In genomic region chrX:77009336-77009735, GRCm38 (mm10) we compare ENCODE assay signal across 21 mouse cellular contexts.
A peak's percentile ranks its signal among the peaks of the same experiment; 100 is the strongest.
DNase-seq lines count a peak whose midpoint lies in the region; ATAC-seq and TF ChIP-seq lines count a peak whose summit lies in the region.
"Had no signal": no experiment of that assay in that cellular context is flagged by ENCODE, and none has a peak within 500 bp of the region (broad histone marks: within the 10 kb centered on the region; RNA-seq: fewer than 3 reads in every experiment).

No protein-coding gene starts in this region.

- no peak overlapping the region for H3K27ac ChIP-seq in hindbrain, embryonic 11.5 days (ENCODE audit: low read depth, low read length)
- no peak overlapping the region for H3K27ac ChIP-seq in hindbrain, embryonic 12.5 days
- H3K27ac ChIP-seq in midbrain, embryonic 15.5 days = no peak overlapping the region
- H3K27ac ChIP-seq in midbrain, embryonic 16.5 days (ENCODE audit: low read length) = no peak overlapping the region; the same call in 1 of the 2 replicates
- no peak overlapping the region for H3K27ac ChIP-seq in ES-Bruce4 (ENCODE audit: insufficient read depth, low read length)
- H3K27ac ChIP-seq in embryonic facial prominence, embryonic 14.5 days (replicated peaks; ENCODE audit: low read depth, low read length) = no peak overlapping the region
- H3K27ac ChIP-seq: heart, embryonic 15.5 days; liver, embryonic 14.5 days; macrophage; neural tube, embryonic 13.5 days; stomach, embryonic 15.5 days had no signal

- no peaks in the 10 kb centered on the region for H3K4me1 ChIP-seq in hindbrain, embryonic 11.5 days (replicated peaks; ENCODE audit: control insufficient read depth, insufficient read depth, low read length)
- H3K4me1 ChIP-seq in hindbrain, embryonic 12.5 days = no peaks in the 10 kb centered on the region
- no peaks in the 10 kb centered on the region for H3K4me1 ChIP-seq in midbrain, embryonic 15.5 days
- H3K4me1 ChIP-seq in midbrain, embryonic 16.5 days (ENCODE audit: control insufficient read depth, insufficient read depth, low read length) = no peaks in the 10 kb centered on the region
- H3K4me1 ChIP-seq in ES-Bruce4 (ENCODE audit: control insufficient read depth, insufficient read depth, low read length) = no peaks in the 10 kb centered on the region
- H3K4me1 ChIP-seq in embryonic facial prominence, embryonic 14.5 days (ENCODE audit: control insufficient read depth, insufficient read depth, low read length) = no peaks in the 10 kb centered on the region
- H3K4me1 ChIP-seq: heart, embryonic 15.5 days; neural tube, embryonic 13.5 days; stomach, embryonic 15.5 days had no signal

- no peak for ATAC-seq in hindbrain, embryonic 11.5 days (ENCODE audit: low FRiP score)
- no peak for ATAC-seq in hindbrain, embryonic 12.5 days (ENCODE audit: low FRiP score)
- ATAC-seq in midbrain, embryonic 15.5 days (replicated peaks) = peak; percentile 63; the same call in 1 of the 2 replicates
- no peak for ATAC-seq in midbrain, embryonic 16.5 days
- no peak for ATAC-seq in embryonic facial prominence, embryonic 14.5 days (ENCODE audit: low read depth)
- ATAC-seq: intestine, embryonic 16.5 days had no signal

- 0 out of 2 replicates have a peak, but pooled peaks have one; percentile 14 for TF ChIP-seq EP300 in ES-Bruce4 (IDR thresholded peaks at IDR 0.05; ENCODE audit: insufficient read depth, low read depth, low read length)

- no peak overlapping the region for H3K4me3 ChIP-seq in hindbrain, embryonic 11.5 days (ENCODE audit: low read depth, low read length)
- H3K4me3 ChIP-seq in hindbrain, embryonic 12.5 days = no peak overlapping the region
- no peak overlapping the region for H3K4me3 ChIP-seq in midbrain, embryonic 15.5 days
- no peak overlapping the region for H3K4me3 ChIP-seq in midbrain, embryonic 16.5 days (ENCODE audit: low read depth, low read length)
- no peak overlapping the region for H3K4me3 ChIP-seq in ES-Bruce4 (ENCODE audit: low read depth, low read length)
- H3K4me3 ChIP-seq in embryonic facial prominence, embryonic 14.5 days (ENCODE audit: low read depth, low read length) = no peak overlapping the region
- H3K4me3 ChIP-seq: heart, embryonic 15.5 days; neural tube, embryonic 13.5 days; stomach, embryonic 15.5 days had no signal

- H3K9ac ChIP-seq in hindbrain, embryonic 11.5 days (ENCODE audit: low read depth, low read length) = no peak overlapping the region
- H3K9ac ChIP-seq in hindbrain, embryonic 12.5 days = no peak overlapping the region
- H3K9ac ChIP-seq in midbrain, embryonic 15.5 days = no peak overlapping the region
- H3K9ac ChIP-seq in midbrain, embryonic 16.5 days (ENCODE audit: low read depth, low read length) = no peak overlapping the region
- no peak overlapping the region for H3K9ac ChIP-seq in ES-Bruce4 (ENCODE audit: low read depth, poor library complexity, severe bottlenecking)
- H3K9ac ChIP-seq in embryonic facial prominence, embryonic 14.5 days (ENCODE audit: low read depth, low read length) = no peak overlapping the region
- H3K9ac ChIP-seq: heart, embryonic 15.5 days; liver, embryonic 14.5 days; neural tube, embryonic 13.5 days; stomach, embryonic 15.5 days had no signal

- peak; percentile 0 for DNase-seq in hindbrain, embryonic 11.5 days (ENCODE audit: low spot score)
- DNase-seq in embryonic facial prominence, embryonic 14.5 days (ENCODE audit: low spot score) = peak; percentile 3
- DNase-seq in adrenal gland, adult 18-20 months (ENCODE audit: low spot score in 2 of 2) = no peak
- DNase-seq: adrenal gland, adult 2 months; B cell, adult 2 months; cerebellum, postnatal 10 days; gastrocnemius, postnatal 36 days; heart, postnatal 4 days; right cerebral cortex, postnatal 25 days; thymus, adult 18-20 months; thymus, postnatal 4 days had no signal

- TF ChIP-seq POLR2A in ES-Bruce4 (IDR thresholded peaks at IDR 0.05; ENCODE audit: insufficient read depth, low read length) = no peak

- no peak for TF ChIP-seq CTCF in ES-Bruce4 (IDR thresholded peaks at IDR 0.05; ENCODE audit: low read depth, low read length)

- WGBS in hindbrain, embryonic 11.5 days = 13% methylated on average over 2 of the region's 2 CpGs
- 9% methylated on average over 2 of the region's 2 CpGs for WGBS in hindbrain, embryonic 12.5 days
- 12% methylated on average over 2 of the region's 2 CpGs for WGBS in midbrain, embryonic 15.5 days
- WGBS in midbrain, embryonic 16.5 days = 9% methylated on average over 2 of the region's 2 CpGs
- WGBS in embryonic facial prominence, embryonic 14.5 days = 6% methylated on average over 2 of the region's 2 CpGs

- H3K36me3 ChIP-seq in hindbrain, embryonic 11.5 days (ENCODE audit: control insufficient read depth, insufficient read depth, low read length) = no peaks in the 10 kb centered on the region
- H3K36me3 ChIP-seq in hindbrain, embryonic 12.5 days = no peaks in the 10 kb centered on the region
- no peaks in the 10 kb centered on the region for H3K36me3 ChIP-seq in midbrain, embryonic 15.5 days (replicated peaks)
- H3K36me3 ChIP-seq in midbrain, embryonic 16.5 days (ENCODE audit: control insufficient read depth, insufficient read depth, low read length) = no peaks in the 10 kb centered on the region
- no peaks in the 10 kb centered on the region for H3K36me3 ChIP-seq in ES-Bruce4 (ENCODE audit: control insufficient read depth, insufficient read depth, low read length, poor library complexity, severe bottlenecking)
- H3K36me3 ChIP-seq in embryonic facial prominence, embryonic 14.5 days (ENCODE audit: control insufficient read depth, insufficient read depth, low read length) = no peaks in the 10 kb centered on the region
- H3K36me3 ChIP-seq: heart, embryonic 15.5 days; neural tube, embryonic 13.5 days; stomach, embryonic 15.5 days had no signal

- no peak overlapping the region for H3K4me2 ChIP-seq in hindbrain, embryonic 11.5 days (replicated peaks; ENCODE audit: low read depth, low read length)
- H3K4me2 ChIP-seq in hindbrain, embryonic 12.5 days (replicated peaks) = no peak overlapping the region
- H3K4me2 ChIP-seq in midbrain, embryonic 15.5 days = no peak overlapping the region
- H3K4me2 ChIP-seq in midbrain, embryonic 16.5 days (ENCODE audit: low read length) = no peak overlapping the region
- H3K4me2 ChIP-seq in embryonic facial prominence, embryonic 14.5 days (ENCODE audit: low read depth, low read length) = no peak overlapping the region
- H3K4me2 ChIP-seq: heart, embryonic 15.5 days; neural tube, embryonic 13.5 days; stomach, embryonic 15.5 days had no signal

- H3K27me3 ChIP-seq in hindbrain, embryonic 11.5 days (ENCODE audit: control insufficient read depth, insufficient read depth, low read length) = no peaks in the 10 kb centered on the region
- H3K27me3 ChIP-seq in hindbrain, embryonic 12.5 days = no peaks in the 10 kb centered on the region
- H3K27me3 ChIP-seq in midbrain, embryonic 15.5 days (replicated peaks) = no peaks in the 10 kb centered on the region
- H3K27me3 ChIP-seq in midbrain, embryonic 16.5 days (ENCODE audit: control insufficient read depth, insufficient read depth, low read depth, low read length) = no peaks in the 10 kb centered on the region
- H3K27me3 ChIP-seq in ES-Bruce4 (ENCODE audit: control insufficient read depth, insufficient read depth, low read length, poor library complexity, severe bottlenecking) = no peaks in the 10 kb centered on the region
- no peaks in the 10 kb centered on the region for H3K27me3 ChIP-seq in embryonic facial prominence, embryonic 14.5 days (replicated peaks; ENCODE audit: control insufficient read depth, insufficient read depth, low read length)
- H3K27me3 ChIP-seq: heart, embryonic 15.5 days; neural tube, embryonic 13.5 days; stomach, embryonic 15.5 days had no signal

- no peaks in the 10 kb centered on the region for H3K9me3 ChIP-seq in hindbrain, embryonic 11.5 days (ENCODE audit: control insufficient read depth, low read length)
- H3K9me3 ChIP-seq in hindbrain, embryonic 12.5 days (replicated peaks) = no peaks in the 10 kb centered on the region
- no peaks in the 10 kb centered on the region for H3K9me3 ChIP-seq in midbrain, embryonic 15.5 days
- no peaks in the 10 kb centered on the region; the same call in 1 of the 2 replicates for H3K9me3 ChIP-seq in midbrain, embryonic 16.5 days (replicated peaks; ENCODE audit: control insufficient read depth, low read length, poor library complexity, severe bottlenecking)
- no peaks in the 10 kb centered on the region for H3K9me3 ChIP-seq in ES-Bruce4 (replicated peaks; ENCODE audit: control insufficient read depth, insufficient read depth, low read length, poor library complexity, severe bottlenecking)
- H3K9me3 ChIP-seq in embryonic facial prominence, embryonic 14.5 days (ENCODE audit: control insufficient read depth, low read length) = no peaks in the 10 kb centered on the region
- H3K9me3 ChIP-seq: heart, embryonic 15.5 days; neural tube, embryonic 13.5 days; stomach, embryonic 15.5 days had no signal

Comparison
In these comparisons a context has a peak if more than half of its experiments do, and no peak if none do; other contexts are left out.
1. DNase-seq: peak in hindbrain, embryonic 11.5 days (single experiment) and embryonic facial prominence, embryonic 14.5 days (single experiment); none in adrenal gland, adult 18-20 months (0 of 2).